Mouse (Mus musculus): ENCODE results near the gene Alg1. TPM values are rescaled to one million over a fixed set of nuclear protein-coding genes. Genes with fewer than 3 reads are reported as not detected.

Gene Alg1
- total RNA-seq, 2 experiments from 2014 or later = 8.6 to 9.8 TPM

Small RNA genes within 50 kb of the gene (microRNA-seq; reads per million reads assigned to microRNA genes)
- gene Gm23689 (0 reads per million in 2 experiments), gene Gm26095 (0 reads per million in 2 experiments), gene Mir6364 (0 reads per million in 2 experiments)

Other genes starting within 250 kb of the Alg1 start
- not detected for gene Sept12, start 235.8 kb upstream of the Alg1 start, total RNA-seq (2021)
- gene Smim22, start 226.3 kb upstream of the Alg1 start, total RNA-seq (2021) = not detected
- 1 to 10 TPM; 4.8 to 7.0 TPM for gene Rogdi, start 220.1 kb upstream of the Alg1 start, total RNA-seq (2021)
- 10 to 100 TPM; 31.5 to 31.9 TPM for gene Glyr1, start 183.8 kb upstream of the Alg1 start, total RNA-seq (2021)
- 10 to 100 TPM; 22.6 to 23.5 TPM for gene Ubn1, start 183.6 kb upstream of the Alg1 start, total RNA-seq (2021)
- gene Ppl, start 101.2 kb upstream of the Alg1 start, total RNA-seq (2021) = 1 to 10 TPM; 2.0 to 2.9 TPM
- 10 to 100 TPM in 1 of 2 experiments, 1 to 10 TPM in 1; 9.5 to 10.3 TPM for gene Sec14l5, start 86.5 kb upstream of the Alg1 start, total RNA-seq (2021)
- gene Nagpa, start 29.6 kb upstream of the Alg1 start, total RNA-seq (2021) = 1 to 10 TPM; 6.5 to 6.7 TPM
- 1 to 10 TPM; 3.7 to 4.5 TPM for gene AU021092, start 11.3 kb upstream of the Alg1 start, total RNA-seq (2021)
- gene Eef2kmt, start 22.4 kb downstream of the Alg1 start, total RNA-seq (2021) = 1 to 10 TPM; 6.3 to 6.8 TPM